Mouse (Mus musculus) thymus, adult 2 months (tissue): ENCODE data around the gene Tesk2.

Source experiments
- CTCF ChIP-seq: fragments of 200-500 bp; IDR thresholded peaks from 2 replicates; pipeline ENCODE4 v1.5.1; 2012; ENCODE audit warnings: mild to moderate bottlenecking, control low read depth, low read length, moderate library complexity, borderline replicate concordance; ENCODE audit not compliant: control insufficient read depth, poor library complexity, insufficient read depth; ENCODE audit errors: extremely low read depth
- POLR2A ChIP-seq: fragments of 200-500 bp; IDR thresholded peaks from 2 replicates; pipeline ENCODE4 v1.6.1; 2012; ENCODE audit warnings: mild to moderate bottlenecking, low read length, control low read depth, moderate library complexity; ENCODE audit not compliant: control insufficient read depth, poor library complexity, insufficient read depth; ENCODE audit errors: extremely low read depth

- TF ChIP-seq POLR2A: no peak
- no peak for TF ChIP-seq CTCF
These were observed 36.8 kb upstream of the Tesk2 start for GRCm38 (mm10) chr4:116683957-116684356.
